Mouse (Mus musculus): ENCODE results near the gene Teddm3.

GRCm38 (mm10) chr16:21136312-21137083, 17.3 kb downstream of the Teddm3 start:
- no peak for TF ChIP-seq CTCF (IDR thresholded peaks at IDR 0.05; ENCODE audit: borderline replicate concordance, insufficient read depth, low read depth, low read length)
- TF ChIP-seq POLR2A (IDR thresholded peaks at IDR 0.05; ENCODE audit: borderline replicate concordance, insufficient read depth, low read length), result no peak
